Mouse (Mus musculus): Measurements from ENCODE around the gene Shank1.

- TF ChIP-seq CTCF (IDR thresholded peaks at IDR 0.05; ENCODE audit: low read depth, low read length), result no peak
- TF ChIP-seq POLR2AphosphoS5 (IDR thresholded peaks at IDR 0.05; ENCODE audit: insufficient replicate concordance, low read depth, low read length), result no peak
- TF ChIP-seq GATA1 (IDR thresholded peaks at IDR 0.05; ENCODE audit: borderline replicate concordance, low read length), result no peak
- TF ChIP-seq GATA2 (IDR thresholded peaks at IDR 0.05; ENCODE audit: borderline replicate concordance, low read depth, low read length), result no peak
Measured at GRCm38 (mm10) chr7:44341714-44342113, 31.7 kb downstream of the Shank1 start.

Data from G1E (cell line).